Mouse (Mus musculus) hindbrain, postnatal 0 days (tissue): ENCODE measurements around the gene Acsl1. TPM values are rescaled to one million over a fixed set of nuclear protein-coding genes. Genes with fewer than 3 reads are reported as not detected.

Experiments
- ATAC-seq: fragments of 200-750 bp; cut with Nextera tagmentation; 2 replicates; pipeline ENCODE4 v1.8.0; 2017; ENCODE audit warnings: mild to moderate bottlenecking, moderate TSS enrichment, moderate library complexity
- DNase-seq: peaks from one replicate; pipeline ENCODE4 v3.0.0-alpha.2; 2015; ENCODE audit warnings: low spot score
- H3K27ac ChIP-seq: fragments of 300-500 bp; sonication (generic); 2 replicates; pipeline ENCODE4 v1.5.1; 2014; ENCODE audit warnings: mild to moderate bottlenecking
- H3K27me3 ChIP-seq: fragments of 300-500 bp; sonication (generic); 2 replicates; pipeline ENCODE4 v1.6.1; 2014; ENCODE audit warnings: low read length, mixed read lengths; ENCODE audit not compliant: insufficient read depth
- H3K36me3 ChIP-seq: fragments of 300-500 bp; sonication (generic); 2 replicates; pipeline ENCODE4 v1.6.1; 2014; ENCODE audit warnings: low read length, mixed read lengths; ENCODE audit not compliant: insufficient read depth
- H3K4me1 ChIP-seq: fragments of 300-500 bp; sonication (generic); 2 replicates; pipeline ENCODE4 v1.6.1; 2014; ENCODE audit warnings: antibody characterized with exemption, low read length, mixed read lengths; ENCODE audit not compliant: insufficient read depth
- H3K4me2 ChIP-seq: fragments of 300-500 bp; sonication (generic); 2 replicates; pipeline ENCODE4 v1.6.1; 2014; ENCODE audit warnings: low read depth, mild to moderate bottlenecking, low read length, moderate library complexity, mixed read lengths
- H3K4me3 ChIP-seq: fragments of 300-500 bp; sonication (generic); 2 replicates; pipeline ENCODE4 v1.5.1; 2014; ENCODE audit warnings: low read length
- H3K9ac ChIP-seq: fragments of 300-500 bp; sonication (generic); replicated peaks from 2 replicates; pipeline ENCODE4 v1.6.1; 2014; ENCODE audit warnings: mild to moderate bottlenecking, low read length, moderate library complexity, mixed read lengths
- H3K9me3 ChIP-seq: fragments of 300-500 bp; sonication (generic); 2 replicates; pipeline ENCODE4 v1.6.1; 2016; ENCODE audit warnings: low read length, mixed read lengths
- CTCF ChIP-seq: IDR thresholded peaks from 2 replicates; pipeline ENCODE4 v1.5.1; 2016; ENCODE audit warnings: antibody characterized with exemption, control low read depth, low read depth
- WGBS: fragments of 180-500 bp; shearing (Covaris S2); extraction: QIAGEN DNeasy Blood & Tissue Kit; methylation state at CpG from one replicate; pipeline ENCODE4 v1.1.7; 2014; 5-methylcytosine and 5-hydroxymethylcytosine counted together
- polyA plus RNA-seq: library from polyadenylated mRNA; unstranded; fragments of >200 nt; fragmentation: Nextera tagmentation; extraction: Ambion mirVana; gene quantifications from 2 replicates; pipeline ENCODE4 v1.2.1, GENCODE M21; 2015
- total RNA-seq: library from RNA; depleted of rRNA; stranded (reverse); fragments of >200 nt; gene quantifications from 2 replicates; pipeline ENCODE4 v1.2.3, GENCODE M21; 2014

The Acsl1 gene
- total and polyA plus RNA-seq, 2 experiments from 2014 or later: 25.6 to 29.0 TPM

DNA sequence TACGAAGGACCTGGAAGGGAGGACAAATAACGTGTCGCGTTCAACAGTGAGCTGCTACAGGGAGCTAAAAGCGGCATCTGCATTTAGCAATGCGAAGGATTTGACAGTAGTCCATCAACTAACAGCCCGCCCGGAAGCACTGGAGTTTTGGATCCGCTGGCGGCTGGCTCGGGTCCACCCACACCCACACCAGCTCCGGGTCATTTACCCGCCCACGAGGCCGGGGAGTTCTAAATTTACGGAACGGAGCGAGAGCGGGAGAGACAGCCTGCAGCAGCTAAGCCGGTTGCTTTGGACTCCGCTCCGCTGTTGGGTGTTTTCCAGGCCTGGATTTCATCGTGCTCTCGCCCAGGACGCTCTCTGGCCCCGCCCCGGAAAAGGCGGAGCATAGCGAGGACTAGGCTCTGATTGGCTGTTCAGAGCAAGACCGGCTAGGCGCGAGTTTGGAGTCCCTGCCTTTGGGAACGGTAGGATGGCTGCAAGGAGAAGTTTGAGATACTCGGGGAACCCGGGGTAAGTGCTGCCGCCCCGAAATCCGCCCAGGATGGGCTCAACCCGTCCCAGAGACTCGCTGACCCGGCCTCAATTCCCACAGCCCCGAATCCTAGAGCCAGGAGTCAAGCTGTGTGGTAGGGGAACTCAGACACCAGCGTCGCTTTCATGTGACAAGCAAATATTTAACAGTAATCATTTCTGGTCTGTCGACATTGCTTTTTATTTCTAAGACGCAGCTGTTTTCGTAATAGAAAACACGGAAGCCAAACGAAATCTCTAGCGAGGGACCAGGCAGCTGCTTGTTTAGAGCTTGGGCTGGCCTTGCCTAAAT lies 81.0 kb downstream of the Acsl1 start, which contains the start of gene Cenpu:
TSS of gene Cenpu (plus strand) at position 414 of the 826 bp plus-strand sequence.
- TF ChIP-seq CTCF: no peak
- H3K36me3 ChIP-seq: no peaks in the 10 kb centered on the region
- WGBS: under 1% methylated on average over 50 of the region's 50 CpGs
- H3K4me2 ChIP-seq: peak within 1 kb of the TSS; percentile 82
- H3K27me3 ChIP-seq: no peaks in the 10 kb centered on the region
- ATAC-seq (peak; percentile 100), DNase-seq (peak; percentile 100)
- H3K4me3 ChIP-seq: peak within 1 kb of the TSS; percentile 75
- peak within 1 kb of the TSS; percentile 59 for H3K9ac ChIP-seq
- peak within 1 kb of the TSS; percentile 75 for H3K27ac ChIP-seq
- H3K9me3 ChIP-seq: no peaks in the 10 kb centered on the region
- H3K4me1 ChIP-seq: 0 out of 2 replicates have a peak, but pooled peaks cover 4% of the 10 kb centered on the region

DNA sequence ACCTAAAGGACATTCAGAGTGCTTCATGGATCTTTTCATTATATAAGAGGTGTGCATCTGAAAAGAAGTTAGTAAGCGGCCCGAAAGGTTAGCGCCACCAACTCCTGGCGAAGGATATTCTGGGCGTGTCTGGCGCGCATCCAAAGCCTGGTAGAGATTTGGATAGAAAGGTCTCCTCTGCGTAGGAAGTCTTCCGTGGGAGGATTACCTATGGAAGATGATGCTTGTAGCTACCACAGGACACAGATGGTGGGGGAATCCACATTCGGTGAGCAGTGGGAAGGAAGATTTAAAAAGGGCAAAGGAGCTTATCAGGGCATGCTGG lies 81.6 kb downstream of the Acsl1 start:
- Histone ChIP-seq H3K36me3 (no peaks in the 10 kb centered on the region), H3K9me3 (no peaks in the 10 kb centered on the region), H3K9ac (peak overlapping the region; percentile 57), H3K4me2 (peak overlapping the region; percentile 82), H3K27ac (no peak overlapping the region), H3K27me3 (no peaks in the 10 kb centered on the region), H3K4me3 (peak overlapping the region; percentile 75), H3K4me1 (0 out of 2 replicates have a peak, but pooled peaks cover 4% of the 10 kb centered on the region)
- no peak for DNase-seq
- WGBS: 2% methylated on average over 10 of the region's 10 CpGs
- no peak for TF ChIP-seq CTCF
- ATAC-seq: no peak

DNA sequence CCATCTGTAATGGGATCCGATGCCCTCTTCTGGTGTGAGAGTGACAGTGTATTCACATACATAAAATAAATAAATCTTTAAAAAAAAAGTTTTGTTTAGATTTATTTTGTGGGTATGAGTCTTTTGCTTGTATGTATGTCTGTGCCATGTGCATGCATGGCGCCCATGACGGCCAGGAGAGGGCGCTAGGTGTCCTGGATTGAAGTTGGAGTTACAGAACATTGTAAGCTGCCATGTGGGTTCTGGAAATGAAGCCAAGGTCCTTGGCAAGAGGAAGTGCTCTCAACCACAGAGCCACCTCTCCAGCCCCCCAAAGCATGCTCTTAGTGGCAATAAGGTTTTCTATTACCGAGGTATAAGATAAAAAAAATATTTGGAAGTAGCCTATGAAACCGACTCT lies 88.6 kb downstream of the Acsl1 start:
- Histone ChIP-seq H3K27me3 (no peaks in the 10 kb centered on the region), H3K4me2 (no peak overlapping the region), H3K4me3 (no peak overlapping the region), H3K9ac (no peak overlapping the region), H3K27ac (no peak overlapping the region), H3K36me3 (no peaks in the 10 kb centered on the region), H3K4me1 (no peaks in the 10 kb centered on the region), H3K9me3 (no peaks in the 10 kb centered on the region)
- ATAC-seq (no peak), DNase-seq (peak; percentile 59)
- TF ChIP-seq CTCF: peak; percentile 58
- WGBS: 83% methylated on average over 6 of the region's 6 CpGs

DNA sequence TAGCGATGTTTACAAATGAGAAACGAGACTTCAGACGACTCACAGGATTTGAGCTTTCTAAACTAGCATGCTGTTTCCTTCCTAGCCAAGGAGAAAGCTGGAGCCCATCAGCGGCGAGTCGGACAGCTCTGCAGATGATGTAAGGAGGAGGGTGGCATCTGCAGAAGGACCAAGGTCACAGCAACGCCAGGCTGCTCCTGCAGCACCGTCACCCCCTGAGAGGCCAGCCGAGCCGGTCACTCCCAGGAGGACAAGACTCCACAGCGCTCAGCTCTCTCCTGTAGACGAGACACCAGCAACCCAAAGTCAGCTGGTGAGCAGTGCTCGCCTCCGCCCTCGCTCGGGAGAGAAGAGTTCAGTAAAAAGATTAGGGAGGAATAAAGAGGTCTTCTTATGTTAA lies 91.5 kb downstream of the Acsl1 start:
- Histone ChIP-seq H3K4me1 (no peaks in the 10 kb centered on the region), H3K4me2 (no peak overlapping the region), H3K27ac (no peak overlapping the region), H3K9ac (no peak overlapping the region), H3K27me3 (no peaks in the 10 kb centered on the region), H3K9me3 (no peaks in the 10 kb centered on the region), H3K4me3 (no peak overlapping the region), H3K36me3 (no peaks in the 10 kb centered on the region)
- WGBS: 91% methylated on average over 16 of the region's 16 CpGs
- TF ChIP-seq CTCF: no peak
- DNase-seq: no peak
- no peak for ATAC-seq

DNA sequence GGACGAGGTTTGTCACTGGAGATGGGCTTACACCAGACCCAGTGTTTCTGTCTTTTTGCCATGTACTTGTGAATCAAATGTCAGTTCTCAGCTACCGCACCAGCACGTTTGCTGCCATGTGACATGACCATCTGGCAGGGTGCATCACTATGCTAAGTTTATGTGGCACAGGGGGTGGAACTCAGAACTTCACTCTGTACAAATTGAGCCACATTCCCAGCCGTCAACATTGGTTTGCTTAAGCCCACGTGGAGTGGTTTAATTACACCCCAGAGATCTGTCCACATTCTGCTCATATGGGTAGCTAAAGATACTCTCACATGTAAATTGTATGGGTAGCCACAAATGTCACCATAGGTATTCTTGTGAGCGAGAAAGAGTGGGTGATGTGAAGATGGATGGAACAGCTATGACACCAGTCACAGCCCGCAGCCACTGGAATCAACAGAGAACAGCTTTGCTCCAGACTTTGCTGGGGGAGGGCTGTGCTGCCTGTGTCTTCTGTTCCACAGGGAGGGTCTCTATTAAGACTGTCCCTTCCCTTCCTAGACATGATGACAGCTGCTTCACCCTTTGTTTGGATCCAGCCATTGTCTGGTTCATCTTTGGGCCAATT lies 96.2 kb downstream of the Acsl1 start:
- Histone ChIP-seq H3K4me3 (no peak overlapping the region), H3K4me2 (no peak overlapping the region), H3K9ac (no peak overlapping the region), H3K36me3 (no peaks in the 10 kb centered on the region), H3K27ac (no peak overlapping the region), H3K9me3 (no peaks in the 10 kb centered on the region), H3K4me1 (no peaks in the 10 kb centered on the region), H3K27me3 (no peaks in the 10 kb centered on the region)
- ATAC-seq (no peak), DNase-seq (no peak)
- WGBS: 75% methylated on average over 7 of the region's 7 CpGs
- no peak for TF ChIP-seq CTCF

DNA sequence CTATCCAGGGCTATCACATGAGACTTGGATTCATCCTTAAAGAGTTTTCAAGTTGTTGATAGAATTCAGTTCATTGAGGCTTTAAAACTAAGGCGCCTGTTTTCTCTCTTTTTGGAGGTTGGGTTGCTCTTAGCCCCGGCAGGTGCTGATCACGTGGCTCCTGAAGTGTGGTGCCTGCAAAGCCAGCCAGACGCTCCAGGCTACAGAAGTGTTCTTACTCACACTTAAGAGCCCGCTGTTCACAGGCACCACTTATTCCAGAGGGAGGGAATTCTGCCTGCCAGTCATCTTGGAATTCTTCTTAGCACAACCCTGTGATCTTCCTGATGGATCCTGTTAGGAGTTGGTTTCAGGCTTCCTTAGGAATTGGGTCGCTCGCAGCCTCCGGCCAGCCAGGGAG lies 97.1 kb downstream of the Acsl1 start:
- Histone ChIP-seq H3K9me3 (no peaks in the 10 kb centered on the region), H3K36me3 (no peaks in the 10 kb centered on the region), H3K4me2 (no peak overlapping the region), H3K4me3 (no peak overlapping the region), H3K9ac (no peak overlapping the region), H3K27me3 (no peaks in the 10 kb centered on the region), H3K4me1 (no peaks in the 10 kb centered on the region), H3K27ac (no peak overlapping the region)
- no peak for TF ChIP-seq CTCF
- ATAC-seq: no peak
- WGBS: 93% methylated on average over 8 of the region's 8 CpGs
- no peak for DNase-seq

DNA sequence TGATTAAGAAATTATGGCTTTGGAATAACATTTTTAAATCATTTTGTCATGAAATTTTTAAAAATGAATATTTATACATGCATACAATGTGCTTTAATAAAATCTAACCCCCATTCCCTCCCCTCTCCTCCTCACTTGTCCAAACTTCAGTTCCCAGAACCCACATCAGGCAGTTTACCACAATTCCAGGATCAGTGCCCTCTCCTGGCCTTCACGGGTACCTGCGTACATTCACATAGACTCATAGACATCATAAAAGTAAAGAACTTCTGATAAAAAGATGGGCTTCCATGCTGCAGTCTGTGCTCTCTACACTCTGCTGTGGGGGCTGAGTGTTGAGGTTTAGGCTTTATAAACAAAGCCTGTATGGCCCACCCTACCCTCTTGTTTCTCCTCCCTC lies 98.1 kb downstream of the Acsl1 start:
- Histone ChIP-seq H3K9ac (no peak overlapping the region), H3K27ac (no peak overlapping the region), H3K27me3 (no peaks in the 10 kb centered on the region), H3K4me1 (no peaks in the 10 kb centered on the region), H3K4me2 (no peak overlapping the region), H3K36me3 (no peaks in the 10 kb centered on the region), H3K4me3 (no peak overlapping the region), H3K9me3 (no peaks in the 10 kb centered on the region)
- 83% methylated on average over 2 of the region's 2 CpGs for WGBS
- DNase-seq: peak; percentile 32
- ATAC-seq: 0 out of 2 replicates have a peak, but pooled peaks have one; percentile 43
- TF ChIP-seq CTCF: peak; percentile 55
